Mouse (Mus musculus): ENCODE measurements around the gene Sept3. TPM values are rescaled to one million over a fixed set of nuclear protein-coding genes. Genes with fewer than 3 reads are reported as not detected.

Sept3 gene
- total and polyA plus RNA-seq, 2 experiments from 2014 or later = 1.5 to 4.4 TPM

GRCm38 (mm10) chr15:82325382-82325781, 50.7 kb downstream of the Sept3 start:
- Histone ChIP-seq H3K4me2 (ENCODE audit: low read depth, low read length) (no peak overlapping the region), H3K9ac (replicated peaks; ENCODE audit: low read depth, low read length) (no peak overlapping the region), H3K36me3 (replicated peaks; ENCODE audit: control insufficient read depth, insufficient read depth, low read length) (peaks cover 12% of the 10 kb centered on the region), H3K27me3 (ENCODE audit: control insufficient read depth, insufficient read depth, low read length) (no peaks in the 10 kb centered on the region), H3K4me3 (ENCODE audit: low read depth, low read length) (no peak overlapping the region), H3K27ac (ENCODE audit: low read depth) (no peak overlapping the region), H3K9me3 (replicated peaks; ENCODE audit: control insufficient read depth, low read length) (no peaks in the 10 kb centered on the region), H3K4me1 (ENCODE audit: control insufficient read depth, insufficient read depth) (no peaks in the 10 kb centered on the region)
- no peak for ATAC-seq (ENCODE audit: insufficient read depth, low read depth)
- DNase-seq (ENCODE audit: low spot score) = no peak
- TF ChIP-seq EP300 (IDR thresholded peaks at IDR 0.05; ENCODE audit: low read depth) = no peak
- no peak for TF ChIP-seq CTCF (IDR thresholded peaks at IDR 0.05; ENCODE audit: low read depth)
- 63% methylated on average over 2 of the region's 2 CpGs for WGBS

- ATAC-seq (ENCODE audit: insufficient read depth, low read depth) = no peak
- Histone ChIP-seq H3K27me3 (ENCODE audit: control insufficient read depth, insufficient read depth, low read length) (no peaks in the 10 kb centered on the region), H3K4me2 (ENCODE audit: low read depth, low read length) (no peak overlapping the region), H3K4me1 (ENCODE audit: control insufficient read depth, insufficient read depth) (peaks cover 12% of the 10 kb centered on the region), H3K27ac (ENCODE audit: low read depth) (no peak overlapping the region), H3K36me3 (replicated peaks; ENCODE audit: control insufficient read depth, insufficient read depth, low read length) (peaks cover 43% of the 10 kb centered on the region), H3K9me3 (replicated peaks; ENCODE audit: control insufficient read depth, low read length) (no peaks in the 10 kb centered on the region), H3K4me3 (ENCODE audit: low read depth, low read length) (no peak overlapping the region), H3K9ac (replicated peaks; ENCODE audit: low read depth, low read length) (no peak overlapping the region)
- WGBS = 97% methylated on average over 4 of the region's 4 CpGs
- DNase-seq (ENCODE audit: low spot score) = no peak
- no peak for TF ChIP-seq EP300 (IDR thresholded peaks at IDR 0.05; ENCODE audit: low read depth)
- TF ChIP-seq CTCF (IDR thresholded peaks at IDR 0.05; ENCODE audit: low read depth) = no peak
Measured at GRCm38 (mm10) chr15:82335194-82335593, 60.5 kb downstream of the Sept3 start.

- no peak for ATAC-seq (ENCODE audit: insufficient read depth, low read depth)
- TF ChIP-seq EP300 (IDR thresholded peaks at IDR 0.05; ENCODE audit: low read depth) (no peak), CTCF (IDR thresholded peaks at IDR 0.05; ENCODE audit: low read depth) (no peak)
- peaks cover 21% of the 10 kb centered on the region for H3K4me1 ChIP-seq (ENCODE audit: control insufficient read depth, insufficient read depth)
- no peak overlapping the region for H3K27ac ChIP-seq (ENCODE audit: low read depth)
- no peak overlapping the region for H3K9ac ChIP-seq (replicated peaks; ENCODE audit: low read depth, low read length)
- H3K4me2 ChIP-seq (ENCODE audit: low read depth, low read length) = no peak overlapping the region
- H3K27me3 ChIP-seq (ENCODE audit: control insufficient read depth, insufficient read depth, low read length) = no peaks in the 10 kb centered on the region
- no peak for DNase-seq (ENCODE audit: low spot score)
- H3K9me3 ChIP-seq (replicated peaks; ENCODE audit: control insufficient read depth, low read length) = no peaks in the 10 kb centered on the region
- peaks cover 35% of the 10 kb centered on the region for H3K36me3 ChIP-seq (replicated peaks; ENCODE audit: control insufficient read depth, insufficient read depth, low read length)
- 86% methylated on average over 12 of the region's 12 CpGs for WGBS
- H3K4me3 ChIP-seq (ENCODE audit: low read depth, low read length) = no peak overlapping the region
Measured at GRCm38 (mm10) chr15:82336629-82337028, 61.9 kb downstream of the Sept3 start.

- no peaks in the 10 kb centered on the region for H3K9me3 ChIP-seq (replicated peaks; ENCODE audit: control insufficient read depth, low read length)
- H3K4me1 ChIP-seq (ENCODE audit: control insufficient read depth, insufficient read depth) = peaks cover 29% of the 10 kb centered on the region
- 6% methylated on average over 4 of the region's 4 CpGs for WGBS
- peak overlapping the region; percentile 81 for H3K4me3 ChIP-seq (ENCODE audit: low read depth, low read length)
- H3K36me3 ChIP-seq (replicated peaks; ENCODE audit: control insufficient read depth, insufficient read depth, low read length) = peaks cover 31% of the 10 kb centered on the region
- H3K4me2 ChIP-seq (ENCODE audit: low read depth, low read length) = peak overlapping the region; percentile 77
- H3K27ac ChIP-seq (ENCODE audit: low read depth) = peak overlapping the region; percentile 81
- no peak for DNase-seq (ENCODE audit: low spot score)
- ATAC-seq (ENCODE audit: insufficient read depth, low read depth) = no peak
- H3K27me3 ChIP-seq (ENCODE audit: control insufficient read depth, insufficient read depth, low read length) = no peaks in the 10 kb centered on the region
- no peak for TF ChIP-seq EP300 (IDR thresholded peaks at IDR 0.05; ENCODE audit: low read depth)
- TF ChIP-seq CTCF (IDR thresholded peaks at IDR 0.05; ENCODE audit: low read depth) = no peak
- peak overlapping the region; percentile 75 for H3K9ac ChIP-seq (replicated peaks; ENCODE audit: low read depth, low read length)
Measured at GRCm38 (mm10) chr15:82337875-82338274, 63.2 kb downstream of the Sept3 start.

GRCm38 (mm10) chr15:82338593-82339112, 64.0 kb downstream of the Sept3 start, which contains the start of the genes Naga, Pheta2 and Smdt1:
Naga (minus strand) TSS chr15:82338925.
Pheta2 (plus strand) TSS chr15:82338942.
Smdt1 (plus strand) TSS chr15:82338959.
- peak within 1 kb of the TSS; percentile 77 for H3K4me2 ChIP-seq (ENCODE audit: low read depth, low read length)
- DNase-seq (ENCODE audit: low spot score) = peak; percentile 97
- peak within 1 kb of the TSS; percentile 81 for H3K27ac ChIP-seq (ENCODE audit: low read depth)
- WGBS = under 1% methylated on average over 41 of the region's 41 CpGs
- peaks cover 31% of the 10 kb centered on the region for H3K36me3 ChIP-seq (replicated peaks; ENCODE audit: control insufficient read depth, insufficient read depth, low read length)
- H3K9me3 ChIP-seq (replicated peaks; ENCODE audit: control insufficient read depth, low read length) = no peaks in the 10 kb centered on the region
- H3K4me3 ChIP-seq (ENCODE audit: low read depth, low read length) = peak within 1 kb of the TSS; percentile 81
- ATAC-seq (ENCODE audit: insufficient read depth, low read depth) = peak; percentile 93
- H3K9ac ChIP-seq (replicated peaks; ENCODE audit: low read depth, low read length) = peak within 1 kb of the TSS; percentile 75
- no peaks in the 10 kb centered on the region for H3K27me3 ChIP-seq (ENCODE audit: control insufficient read depth, insufficient read depth, low read length)
- H3K4me1 ChIP-seq (ENCODE audit: control insufficient read depth, insufficient read depth) = peaks cover 29% of the 10 kb centered on the region
- TF ChIP-seq CTCF (IDR thresholded peaks at IDR 0.05; ENCODE audit: low read depth) (no peak), EP300 (IDR thresholded peaks at IDR 0.05; ENCODE audit: low read depth) (no peak)

GRCm38 (mm10) chr15:82339150-82339549, 64.5 kb downstream of the Sept3 start:
- Histone ChIP-seq H3K36me3 (replicated peaks; ENCODE audit: control insufficient read depth, insufficient read depth, low read length) (peaks cover 29% of the 10 kb centered on the region), H3K4me1 (ENCODE audit: control insufficient read depth, insufficient read depth) (peaks cover 29% of the 10 kb centered on the region), H3K27me3 (ENCODE audit: control insufficient read depth, insufficient read depth, low read length) (no peaks in the 10 kb centered on the region), H3K9me3 (replicated peaks; ENCODE audit: control insufficient read depth, low read length) (no peaks in the 10 kb centered on the region), H3K4me2 (ENCODE audit: low read depth, low read length) (peak overlapping the region; percentile 77), H3K27ac (ENCODE audit: low read depth) (peak overlapping the region; percentile 81), H3K9ac (replicated peaks; ENCODE audit: low read depth, low read length) (peak overlapping the region; percentile 75), H3K4me3 (ENCODE audit: low read depth, low read length) (peak overlapping the region; percentile 81)
- 58% methylated on average over 10 of the region's 10 CpGs for WGBS
- ATAC-seq (ENCODE audit: insufficient read depth, low read depth) = no peak
- DNase-seq (ENCODE audit: low spot score) = no peak
- TF ChIP-seq CTCF (IDR thresholded peaks at IDR 0.05; ENCODE audit: low read depth) = no peak
- no peak for TF ChIP-seq EP300 (IDR thresholded peaks at IDR 0.05; ENCODE audit: low read depth)
